Mouse (Mus musculus) liver, adult 2 months (tissue): ENCODE data around the gene Hsd17b6.
"Not testable (repeated sequence)": the region's sequence is repeated elsewhere in the genome, so short reads cannot be mapped to it uniquely, and the experiment has no call there.

Source experiments
- CTCF ChIP-seq: fragments of 200-500 bp; IDR thresholded peaks from 2 replicates; pipeline ENCODE4 v1.5.1; 2011; ENCODE audit warnings: low read depth, low read length, control low read depth
- POLR2A ChIP-seq: fragments of 200-500 bp; IDR thresholded peaks from 2 replicates; pipeline ENCODE4 v1.6.1; 2011; ENCODE audit warnings: low read length, control low read depth; ENCODE audit not compliant: insufficient read depth; ENCODE audit errors: extremely low read depth

GRCm38 (mm10) chr10:128052136-128052535, 44.7 kb upstream of the Hsd17b6 start:
- TF ChIP-seq POLR2A, CTCF: not testable (repeated sequence)
